Mouse (Mus musculus) spleen, adult 10 weeks (tissue): ENCODE measurements around the gene D10Wsu102e. TPM values are rescaled to one million over a fixed set of nuclear protein-coding genes. Genes with fewer than 3 reads are reported as not detected.

ENCODE experiments used
- polyA plus RNA-seq: library from polyadenylated mRNA; stranded (reverse); fragments of 350-450 nt; fragmentation: Illumina TruSeq; extraction: RNeasy Lipid Tissue Mini Kit (QIAGEN cat#74804); gene quantifications from one replicate; pipeline ENCODE4 v1.2.3, GENCODE M21; 2015; ENCODE audit warnings: low replicate concordance; ENCODE audit not compliant: insufficient read depth

The D10Wsu102e gene
- 1.6 TPM for polyA plus RNA-seq

GRCm38 (mm10) chr10:83359956-83360355, at the start of gene D10Wsu102e:
TSS of gene D10Wsu102e (plus strand) at chr10:83360221.

GRCm38 (mm10) chr10:83337159-83337951, 22.7 kb upstream of the D10Wsu102e start, which contains the start of gene Slc41a2:
TSS of gene Slc41a2 (minus strand) at chr10:83337882.

GRCm38 (mm10) chr10:83533910-83534283, 173.9 kb downstream of the D10Wsu102e start, which contains the start of gene Aldh1l2:
TSS of gene Aldh1l2 (minus strand) at chr10:83534140.

Other genes with a start within 250 kb of the D10Wsu102e start
- 6.6 TPM for gene Slc41a2, start 22.3 kb upstream of the D10Wsu102e start, polyA plus RNA-seq
- gene Aldh1l2, start 173.9 kb downstream of the D10Wsu102e start, polyA plus RNA-seq = 0.14 TPM
- gene Washc4, start 183.5 kb downstream of the D10Wsu102e start, polyA plus RNA-seq = 56.9 TPM